Mouse (Mus musculus): Measurements from ENCODE around the gene Pip5kl1.
A peak's percentile ranks its signal among the peaks of the same experiment; 100 is the strongest.

The Pip5kl1 gene

DNA sequence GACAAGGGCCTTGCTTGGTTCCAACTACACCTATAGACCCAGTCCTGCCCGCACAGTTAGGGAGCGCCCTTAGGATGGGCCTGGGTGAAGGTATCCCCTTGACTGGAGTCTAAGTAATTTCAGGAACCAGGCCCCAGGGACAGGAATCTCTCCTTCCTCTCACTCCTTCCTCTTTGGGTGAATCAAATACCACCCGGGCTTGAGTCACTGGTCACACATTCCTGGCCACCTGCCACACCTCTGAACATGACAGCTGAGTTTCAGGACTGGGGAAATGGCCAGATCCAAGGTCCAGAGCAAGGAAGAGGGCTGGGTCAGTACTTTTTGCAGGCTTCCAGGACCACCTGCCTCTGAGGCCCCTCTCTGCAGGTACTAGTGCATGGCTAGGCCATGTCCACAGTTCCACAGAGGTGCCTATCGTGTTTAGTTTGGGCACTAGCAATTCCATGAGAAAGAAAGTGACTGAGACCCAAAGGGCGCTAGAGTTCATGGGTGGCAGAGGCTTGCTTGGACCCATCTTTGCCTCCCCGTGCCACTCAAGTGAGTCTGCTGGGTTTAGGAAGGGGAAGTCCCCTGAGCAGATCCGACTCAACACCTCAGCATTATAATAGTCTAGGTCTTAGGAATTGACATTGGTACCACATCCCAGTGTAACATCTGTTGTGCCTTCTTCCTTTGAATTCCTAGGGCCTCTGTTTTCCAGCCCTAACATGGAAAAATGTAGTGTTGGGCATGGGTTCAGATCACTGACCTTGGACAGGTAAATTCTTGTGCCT lies 26.4 kb upstream of the Pip5kl1 start:
- DNase-seq (ENCODE audit: low spot score in 2 of 2) = no peak

GRCm38 (mm10) chr2:32549171-32549570 lies 25.4 kb upstream of the Pip5kl1 start:
- no peak for DNase-seq (ENCODE audit: low spot score in 2 of 2)

DNA sequence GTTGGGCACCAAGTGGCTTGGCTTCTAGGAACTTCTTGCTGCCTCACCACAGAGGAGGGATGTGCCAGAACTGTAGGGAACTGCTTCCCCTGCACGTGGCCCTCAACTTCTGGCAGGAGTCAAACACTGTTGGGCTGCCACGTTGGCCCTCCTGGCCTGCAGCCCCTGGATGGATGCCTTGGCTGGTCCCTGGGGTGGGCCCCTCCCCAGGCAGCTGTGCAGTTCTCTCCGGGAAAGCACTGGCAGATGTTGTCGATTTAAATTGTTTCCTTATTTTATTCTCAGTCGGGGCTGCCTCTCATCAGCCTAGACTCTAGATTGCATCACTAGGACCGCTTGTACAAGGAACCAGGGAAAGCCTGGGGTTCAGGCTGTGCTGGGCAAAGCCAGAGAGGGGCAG lies 24.8 kb upstream of the Pip5kl1 start:
- DNase-seq (ENCODE audit: low spot score in 2 of 2) = no peak

- no peak for DNase-seq (ENCODE audit: low spot score in 2 of 2)
These were observed 23.4 kb upstream of the Pip5kl1 start for GRCm38 (mm10) chr2:32551236-32551635.

DNA sequence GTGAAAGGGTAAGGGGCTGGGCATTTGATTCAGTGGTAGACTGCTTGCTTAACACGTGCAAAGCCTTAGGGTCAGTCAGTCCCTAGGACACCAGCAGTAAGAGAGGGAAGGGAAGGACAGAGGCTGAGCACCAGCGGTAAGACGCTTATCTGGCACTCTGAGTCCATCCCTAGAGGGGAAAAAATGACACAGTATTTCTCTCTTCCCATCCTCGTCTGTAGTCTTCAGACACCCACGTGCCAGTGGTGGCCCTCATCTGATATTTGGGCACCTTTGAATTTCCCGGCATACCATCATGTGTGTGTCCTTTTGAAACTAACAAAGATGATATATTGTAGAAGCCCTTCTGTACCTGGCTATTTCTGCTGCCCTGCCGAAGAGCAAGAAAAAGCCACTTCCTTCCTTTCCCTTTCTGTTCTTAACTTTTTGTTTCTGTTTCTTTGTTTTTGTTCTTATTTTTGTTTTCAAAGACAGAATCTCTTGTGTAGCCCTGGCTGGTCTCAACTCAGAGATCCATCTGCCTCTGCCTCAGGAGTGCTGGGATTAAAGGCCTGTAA lies 20.9 kb upstream of the Pip5kl1 start:
- no peak for DNase-seq (ENCODE audit: low spot score in 2 of 2)

DNA sequence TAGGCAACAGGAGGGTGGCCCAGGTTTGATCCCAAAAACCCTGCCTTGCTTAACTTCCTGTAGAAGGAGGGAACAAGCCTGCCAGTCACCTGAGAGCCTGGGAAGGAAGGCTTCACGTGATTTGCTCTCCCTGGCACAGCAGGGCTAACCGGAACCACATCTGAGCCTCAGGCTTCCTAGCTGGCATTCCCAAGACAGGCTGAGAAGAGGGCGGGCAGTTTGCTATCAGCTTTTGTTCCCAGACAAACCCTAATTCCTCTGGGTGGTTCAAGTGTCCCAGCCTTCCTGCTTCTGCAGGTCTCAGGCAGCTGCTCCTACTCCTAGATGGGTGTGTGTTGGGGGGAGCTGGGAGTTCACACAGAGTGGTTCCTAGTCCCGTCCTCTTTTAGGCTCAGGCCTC lies 19.1 kb upstream of the Pip5kl1 start:
- DNase-seq (ENCODE audit: low spot score in 2 of 2) = no peak

GRCm38 (mm10) chr2:32556019-32556418 lies 18.6 kb upstream of the Pip5kl1 start:
- DNase-seq (ENCODE audit: low spot score in 2 of 2) = no peak

- no peak for DNase-seq (ENCODE audit: low spot score in 2 of 2)
These were observed 15.0 kb upstream of the Pip5kl1 start for GRCm38 (mm10) chr2:32559570-32559969.

- peak in 1 of 2 experiments; percentile 56 for DNase-seq (ENCODE audit: low spot score in 2 of 2)
These were observed 8.0 kb upstream of the Pip5kl1 start for GRCm38 (mm10) chr2:32566536-32567063.

DNA sequence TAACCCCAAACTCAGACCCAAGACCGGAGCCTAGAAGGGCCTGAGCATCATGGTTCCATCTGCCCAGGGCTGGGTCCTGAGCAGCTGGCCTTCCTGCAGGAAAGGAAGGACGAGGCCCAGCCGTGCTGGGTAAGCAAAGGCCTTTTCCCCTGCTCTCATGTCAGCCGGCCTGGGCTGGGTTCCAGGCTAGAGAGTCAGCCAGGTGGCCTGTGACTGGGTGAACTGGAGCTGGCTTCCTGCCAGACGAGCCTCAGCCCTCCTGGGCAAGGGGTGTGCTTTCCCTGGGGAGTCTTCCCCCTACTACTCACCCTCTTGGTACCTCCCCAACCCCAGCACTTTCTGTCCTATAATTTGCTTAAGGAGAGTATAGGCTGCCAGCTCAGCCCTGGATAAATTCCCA lies 6.4 kb upstream of the Pip5kl1 start:
- no peak for DNase-seq (ENCODE audit: low spot score in 2 of 2)

DNA sequence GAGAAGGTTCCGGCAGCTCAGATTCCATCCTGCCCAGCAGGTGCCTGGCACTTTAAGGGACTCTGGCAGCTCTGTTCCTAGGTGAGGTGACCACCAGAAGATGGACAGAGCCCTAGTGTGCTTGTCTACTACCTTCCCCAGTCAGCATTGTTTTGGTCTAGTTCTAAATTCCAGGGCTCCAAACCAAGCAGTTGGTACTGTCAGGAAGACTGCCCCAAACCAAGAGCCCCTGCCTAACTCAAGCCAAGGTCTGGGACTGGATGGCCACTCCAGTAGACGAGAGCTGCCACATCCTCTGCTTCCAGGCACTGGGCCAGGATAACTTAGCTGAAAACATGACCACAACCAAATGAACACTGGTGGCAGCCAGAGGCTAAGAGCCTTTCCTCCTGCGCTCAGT lies 5.7 kb upstream of the Pip5kl1 start:
- DNase-seq (ENCODE audit: low spot score in 2 of 2) = no peak

- DNase-seq (ENCODE audit: low spot score in 2 of 2) = peak; percentile 68 to 82
These were observed 3.7 kb upstream of the Pip5kl1 start, which contains the start of gene Dpm2 for GRCm38 (mm10) chr2:32570698-32571494. Gene Dpm2, plus strand, starts transcription at chr2:32570858.

GRCm38 (mm10) chr2:32572196-32572595 lies 2.4 kb upstream of the Pip5kl1 start:
- no peak for DNase-seq (ENCODE audit: low spot score in 2 of 2)

DNA sequence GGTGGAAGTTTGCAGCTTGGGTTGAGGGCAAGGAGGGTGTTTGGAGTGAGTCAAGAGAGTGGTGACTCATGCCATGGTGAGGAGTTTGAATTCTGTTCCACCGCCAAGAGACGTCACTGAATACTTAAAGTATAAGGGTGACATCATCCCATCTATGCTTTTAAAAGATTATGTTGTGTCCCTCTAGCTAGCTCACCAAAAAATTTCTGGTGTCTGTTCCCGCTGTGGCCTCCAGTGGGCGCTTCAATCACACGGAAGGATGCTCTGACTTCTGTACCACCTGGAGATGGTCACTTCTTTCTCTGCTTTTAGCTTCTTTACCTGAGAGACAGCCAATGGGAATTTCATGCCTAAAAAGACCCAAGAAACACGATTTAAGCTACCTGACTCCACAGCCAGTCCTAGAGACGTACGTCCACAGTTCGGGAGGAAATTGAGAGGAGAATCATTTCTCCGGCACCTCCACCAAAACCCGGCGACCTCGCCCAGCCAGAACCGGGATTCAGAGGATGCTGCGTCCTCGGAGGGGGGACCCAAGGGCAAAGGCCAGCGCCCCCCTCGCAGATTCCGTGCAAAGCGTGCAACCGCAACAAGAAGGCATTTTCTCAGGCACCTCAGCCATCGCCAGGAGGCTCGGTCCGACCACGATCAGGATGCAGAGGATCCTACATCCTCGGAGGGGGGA lies 446 bp downstream of the Pip5kl1 start:
- DNase-seq (ENCODE audit: low spot score in 2 of 2) = peak; percentile 57 to 72

GRCm38 (mm10) chr2:32575586-32576160 lies 1.1 kb downstream of the Pip5kl1 start, which contains the start of gene 9430097D07Rik:
Gene 9430097D07Rik, minus strand, starts transcription at chr2:32575684.
- DNase-seq (ENCODE audit: low spot score in 2 of 2) = peak; percentile 52 to 66

DNA sequence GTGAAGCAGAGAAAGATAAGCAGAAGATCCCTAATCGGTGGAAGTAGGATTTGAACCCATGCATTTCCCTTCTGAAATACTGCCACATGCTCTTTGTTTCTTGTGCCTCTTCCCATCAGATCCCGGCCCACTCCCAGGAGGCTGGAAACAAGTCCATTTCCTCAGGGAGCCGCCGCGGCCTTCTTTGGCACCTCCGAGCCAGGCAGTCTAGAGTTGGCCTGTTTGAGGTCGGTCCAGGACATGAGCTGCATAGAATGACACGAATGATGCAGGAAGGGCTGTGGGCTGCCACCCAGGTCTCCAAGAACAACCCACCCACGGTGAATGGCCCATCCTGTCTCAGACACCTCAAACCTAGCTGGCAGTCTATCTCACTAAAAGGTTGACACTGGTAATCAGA lies 1.9 kb downstream of the Pip5kl1 start:
- DNase-seq (ENCODE audit: low spot score in 2 of 2) = no peak

DNA sequence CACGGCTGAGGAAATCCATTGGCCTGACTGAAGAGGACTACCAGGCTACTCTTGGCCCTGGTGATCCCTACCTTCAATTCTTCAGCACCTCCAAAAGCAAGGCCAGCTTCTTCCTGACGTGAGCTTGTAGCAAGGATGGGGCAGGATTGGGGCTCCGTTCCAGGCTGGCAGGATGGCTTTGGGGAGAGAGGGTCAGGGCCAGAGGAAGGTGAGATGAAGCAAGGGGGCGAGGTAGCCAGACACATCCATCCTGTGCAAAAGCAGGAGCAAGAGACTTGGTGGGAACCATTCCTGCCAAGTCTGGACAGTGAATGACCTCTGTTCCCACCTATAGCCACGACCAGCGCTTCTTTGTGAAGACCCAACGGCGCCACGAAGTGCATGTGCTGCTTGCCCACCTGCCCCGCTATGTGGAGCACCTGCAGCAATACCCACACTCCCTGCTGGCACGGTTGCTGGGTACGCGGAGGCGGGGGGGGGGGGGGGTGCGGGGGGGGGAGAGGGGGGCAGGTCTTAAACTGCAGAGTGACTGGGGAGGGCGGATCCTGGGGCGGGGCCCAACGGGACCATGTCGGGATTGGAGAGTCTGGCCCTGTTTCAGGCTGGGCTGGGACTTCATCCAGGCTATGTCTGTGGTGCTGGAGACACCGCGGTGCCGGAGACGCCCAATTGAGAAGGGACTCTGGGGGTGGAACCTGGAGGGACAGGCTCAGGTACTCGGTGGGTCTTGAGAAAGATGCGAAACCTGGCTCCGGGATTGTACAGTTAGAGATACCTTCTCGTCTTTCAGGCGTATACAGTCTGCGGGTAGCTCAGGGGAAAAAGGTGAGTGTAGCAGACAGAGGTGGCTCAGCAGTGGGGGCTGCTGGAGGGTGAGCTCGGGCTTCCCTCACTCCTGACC lies 3.8 kb downstream of the Pip5kl1 start:
- no peak for DNase-seq (ENCODE audit: low spot score in 2 of 2)

DNA sequence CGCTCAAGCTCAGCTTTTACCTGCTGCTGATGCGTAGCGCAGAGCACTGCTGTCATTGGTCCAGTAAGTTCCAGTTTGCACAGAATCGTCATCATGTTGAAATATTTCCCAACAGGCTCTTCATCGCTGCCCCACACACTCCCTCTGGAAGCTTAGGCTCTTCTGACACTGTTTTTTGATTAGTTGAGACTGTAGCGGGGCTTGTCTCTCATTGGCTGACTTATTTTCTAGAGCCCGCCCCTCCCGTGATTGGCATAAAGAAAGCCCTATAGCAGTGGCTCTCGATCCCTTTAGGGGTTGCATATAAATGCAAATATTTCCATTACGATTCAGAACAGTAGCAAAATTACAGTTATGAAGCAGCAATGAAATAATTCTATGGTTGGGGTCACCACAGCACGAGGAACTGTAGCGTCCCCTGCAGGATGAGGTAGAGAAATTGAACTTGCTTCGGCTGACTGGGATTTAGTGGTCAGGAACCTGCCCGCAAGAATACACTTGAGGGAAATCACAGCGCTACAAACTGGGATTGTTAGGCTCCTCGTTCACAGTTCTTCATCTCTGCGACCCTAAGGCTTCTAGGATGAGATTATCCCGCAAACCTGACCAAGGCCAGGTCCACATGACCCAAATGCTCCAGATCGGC lies 7.0 kb downstream of the Pip5kl1 start:
- peak; percentile 77 to 78 for DNase-seq (ENCODE audit: low spot score in 2 of 2)

DNA sequence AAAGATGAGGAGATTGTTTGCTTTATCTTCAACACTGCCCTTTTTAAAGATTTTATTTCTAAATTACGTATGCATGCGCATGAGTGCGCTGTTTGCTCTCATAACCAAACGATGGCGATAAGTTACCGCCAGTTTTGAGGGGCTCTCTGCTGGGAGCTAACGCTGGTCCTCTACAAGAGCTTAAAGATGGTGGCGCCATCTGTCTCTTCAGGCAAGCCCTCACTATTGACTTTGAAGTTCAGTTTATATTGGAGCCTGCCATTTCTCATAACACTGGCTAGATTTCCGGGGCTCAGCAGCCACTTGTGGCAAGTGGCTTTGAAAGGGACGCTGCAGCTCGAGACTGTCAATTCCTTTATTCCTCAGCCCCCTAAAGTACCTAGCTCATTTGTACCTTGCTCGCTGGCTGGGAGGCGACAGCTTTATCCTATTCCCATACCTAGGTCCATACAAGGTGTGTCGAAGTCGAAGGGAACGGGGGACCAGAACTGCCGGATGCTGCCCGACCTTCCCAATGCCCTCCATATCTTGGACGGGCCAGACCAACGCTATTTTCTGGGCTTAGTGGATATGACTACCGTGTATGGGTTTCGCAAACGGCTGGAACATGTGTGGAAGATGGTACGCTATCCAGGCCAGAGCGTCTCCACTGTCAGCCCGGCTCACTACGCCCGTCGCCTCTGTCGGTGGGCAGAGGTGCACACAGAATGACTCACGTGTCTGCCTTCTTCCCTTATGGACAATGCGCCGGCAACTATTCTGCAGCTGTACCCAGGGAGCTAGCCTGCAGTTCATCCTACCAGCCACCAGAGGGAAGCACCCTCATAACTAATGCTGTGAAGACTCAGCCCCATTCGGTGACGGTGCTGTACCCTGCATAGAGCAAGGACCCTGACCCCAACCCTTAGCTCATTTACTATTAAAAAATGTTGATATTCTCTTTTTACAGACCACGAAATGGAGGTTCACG lies 8.5 kb downstream of the Pip5kl1 start:
- peak; percentile 67 to 80 for DNase-seq (ENCODE audit: low spot score in 2 of 2)

Measured in frontal cortex, postnatal 25 days (tissue).